Mouse (Mus musculus): Measurements from ENCODE around the gene Aars2. TPM values are rescaled to one million over a fixed set of nuclear protein-coding genes. Genes with fewer than 3 reads are reported as not detected.

Gene Aars2
- polyA plus RNA-seq, 1 experiment from 2014 or later = 10.4 TPM

GRCm38 (mm10) chr17:45473667-45474066 is 33.0 kb upstream of the Aars2 start:
- no peak overlapping the region for H3K4me2 ChIP-seq (ENCODE audit: low read length)
- no peak for ATAC-seq
- 82% methylated on average over 6 of the region's 6 CpGs for WGBS

GRCm38 (mm10) chr17:45474146-45474545 is 32.5 kb upstream of the Aars2 start:
- Histone ChIP-seq H3K4me3 (ENCODE audit: low read depth, low read length) (peak overlapping the region; percentile 35), H3K4me1 (ENCODE audit: control insufficient read depth, insufficient read depth, low read length) (peaks cover 9% of the 10 kb centered on the region; the same call in 1 of the 2 replicates), H3K4me2 (ENCODE audit: low read length) (peak overlapping the region; percentile 64), H3K9ac (ENCODE audit: low read length) (peak overlapping the region; percentile 58), H3K36me3 (ENCODE audit: control insufficient read depth, insufficient read depth, low read length) (no peaks in the 10 kb centered on the region), H3K27ac (ENCODE audit: low read depth, low read length) (no peak overlapping the region), H3K27me3 (replicated peaks; ENCODE audit: control insufficient read depth, insufficient read depth, low read length) (no peaks in the 10 kb centered on the region), H3K9me3 (replicated peaks; ENCODE audit: control insufficient read depth, low read length) (no peaks in the 10 kb centered on the region)
- WGBS = 64% methylated on average over 8 of the region's 8 CpGs
- ATAC-seq (peak; percentile 35; the same call in 1 of the 2 replicates), DNase-seq (ENCODE audit: low spot score) (no peak)

More at GRCm38 (mm10) chr17:45473667-45474066, 33.0 kb upstream of the Aars2 start:
- H3K9ac ChIP-seq (ENCODE audit: low read length) = no peak overlapping the region
- H3K9me3 ChIP-seq (replicated peaks; ENCODE audit: control insufficient read depth, low read length) = no peaks in the 10 kb centered on the region
- no peaks in the 10 kb centered on the region for H3K36me3 ChIP-seq (ENCODE audit: control insufficient read depth, insufficient read depth, low read length)
- H3K4me1 ChIP-seq (ENCODE audit: control insufficient read depth, insufficient read depth, low read length) = peaks cover 9% of the 10 kb centered on the region; the same call in 1 of the 2 replicates
- H3K4me3 ChIP-seq (ENCODE audit: low read depth, low read length) = no peak overlapping the region
- H3K27me3 ChIP-seq (replicated peaks; ENCODE audit: control insufficient read depth, insufficient read depth, low read length) = no peaks in the 10 kb centered on the region
- no peak overlapping the region for H3K27ac ChIP-seq (ENCODE audit: low read depth, low read length)
- DNase-seq (ENCODE audit: low spot score) = no peak

DNA sequence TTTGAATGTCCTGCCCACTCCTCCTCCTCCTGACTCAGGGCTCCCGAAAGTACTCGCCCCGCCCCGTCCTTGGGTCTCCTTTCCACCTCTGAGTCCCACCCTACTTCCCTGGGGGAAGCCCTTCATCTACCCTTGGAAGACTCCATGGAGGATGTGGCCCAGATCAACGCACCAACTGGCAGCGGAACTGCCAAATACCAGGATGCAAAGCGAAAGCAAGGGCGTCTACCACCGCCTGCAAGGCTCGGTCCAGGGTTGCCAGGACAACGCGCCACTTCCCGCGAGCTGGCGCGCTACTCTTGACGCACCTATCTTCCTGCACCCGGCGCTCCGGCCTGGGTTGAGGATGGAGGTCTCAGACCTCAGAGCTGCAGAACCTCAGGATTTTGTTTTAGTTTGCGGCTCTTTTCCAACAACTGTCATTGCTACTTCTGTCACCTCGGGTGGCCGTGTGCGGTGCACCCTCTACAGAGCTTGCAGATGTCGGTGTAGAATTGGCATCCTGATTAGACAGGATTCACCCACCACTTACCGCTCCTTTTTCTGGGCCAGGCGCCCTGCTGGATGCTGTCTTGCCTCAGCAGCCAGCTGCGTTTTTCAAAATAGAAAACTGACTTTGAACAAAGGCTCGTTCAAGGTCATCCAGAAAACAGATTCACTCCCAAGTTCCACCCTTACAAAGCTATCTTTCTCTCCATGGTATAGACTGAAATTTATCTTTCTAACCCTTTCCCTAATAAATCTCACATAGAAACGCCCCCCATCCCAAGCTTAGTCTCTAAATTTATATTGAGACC is 31.8 kb upstream of the Aars2 start, which contains the start of gene Spats1:
Spats1 (minus strand) TSS at position 747 of the 797 bp plus-strand sequence.
- Histone ChIP-seq H3K4me2 (ENCODE audit: low read length) (peak within 1 kb of the TSS; percentile 64), H3K4me1 (ENCODE audit: control insufficient read depth, insufficient read depth, low read length) (peaks cover 9% of the 10 kb centered on the region; the same call in 1 of the 2 replicates), H3K27me3 (replicated peaks; ENCODE audit: control insufficient read depth, insufficient read depth, low read length) (no peaks in the 10 kb centered on the region), H3K27ac (ENCODE audit: low read depth, low read length) (peak within 1 kb of the TSS; percentile 44; the same call in 1 of the 2 replicates), H3K9me3 (replicated peaks; ENCODE audit: control insufficient read depth, low read length) (no peaks in the 10 kb centered on the region), H3K36me3 (ENCODE audit: control insufficient read depth, insufficient read depth, low read length) (no peaks in the 10 kb centered on the region), H3K9ac (ENCODE audit: low read length) (peak within 1 kb of the TSS; percentile 58), H3K4me3 (ENCODE audit: low read depth, low read length) (peak within 1 kb of the TSS; percentile 35)
- DNase-seq (ENCODE audit: low spot score) (peak; percentile 85), ATAC-seq (peak; percentile 91)
- WGBS = 6% methylated on average over 30 of the region's 30 CpGs

- H3K9ac ChIP-seq (ENCODE audit: low read length) = no peak overlapping the region
- WGBS = 25% methylated on average over 12 of the region's 12 CpGs
Measured at GRCm38 (mm10) chr17:45478234-45478825, 28.3 kb upstream of the Aars2 start.

DNA sequence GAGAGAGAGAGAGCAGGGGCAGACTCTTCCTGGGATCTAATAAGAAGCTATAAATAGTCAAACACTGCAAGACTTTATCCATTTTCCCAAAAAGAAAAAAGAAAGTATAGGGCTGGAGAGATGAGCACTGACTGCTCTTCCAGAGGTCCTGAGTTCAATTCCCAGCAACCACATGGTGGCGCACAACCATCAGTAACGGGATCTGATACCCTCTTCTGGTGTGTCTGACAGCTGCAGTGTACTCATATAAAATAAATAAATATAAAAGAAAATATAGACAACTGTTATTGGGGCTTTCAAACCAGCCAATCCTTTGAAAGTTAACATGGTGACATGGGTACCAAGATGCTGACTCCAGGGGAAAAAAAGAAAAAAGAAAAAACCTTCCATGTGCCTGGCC is 26.2 kb upstream of the Aars2 start:
- H3K36me3 ChIP-seq (ENCODE audit: control insufficient read depth, insufficient read depth, low read length) = no peaks in the 10 kb centered on the region
- H3K27me3 ChIP-seq (replicated peaks; ENCODE audit: control insufficient read depth, insufficient read depth, low read length) = no peaks in the 10 kb centered on the region
- 37% methylated on average over 2 of the region's 2 CpGs for WGBS
- H3K4me3 ChIP-seq (ENCODE audit: low read depth, low read length) = no peak overlapping the region
- 0 out of 2 replicates have a peak, but pooled peaks cover 3% of the 10 kb centered on the region for H3K9me3 ChIP-seq (replicated peaks; ENCODE audit: control insufficient read depth, low read length)
- ATAC-seq (no peak), DNase-seq (ENCODE audit: low spot score) (no peak)
- H3K4me2 ChIP-seq (ENCODE audit: low read length) = no peak overlapping the region
- no peak overlapping the region for H3K9ac ChIP-seq (ENCODE audit: low read length)
- no peaks in the 10 kb centered on the region for H3K4me1 ChIP-seq (ENCODE audit: control insufficient read depth, insufficient read depth, low read length)
- no peak overlapping the region for H3K27ac ChIP-seq (ENCODE audit: low read depth, low read length)

More at GRCm38 (mm10) chr17:45478234-45478825, 28.3 kb upstream of the Aars2 start:
- no peaks in the 10 kb centered on the region for H3K27me3 ChIP-seq (replicated peaks; ENCODE audit: control insufficient read depth, insufficient read depth, low read length)
- ATAC-seq (peak; percentile 47), DNase-seq (ENCODE audit: low spot score) (peak; percentile 85)
- no peak overlapping the region for H3K4me3 ChIP-seq (ENCODE audit: low read depth, low read length)
- no peak overlapping the region for H3K4me2 ChIP-seq (ENCODE audit: low read length)
- H3K27ac ChIP-seq (ENCODE audit: low read depth, low read length) = no peak overlapping the region
- 0 out of 2 replicates have a peak, but pooled peaks cover 3% of the 10 kb centered on the region for H3K9me3 ChIP-seq (replicated peaks; ENCODE audit: control insufficient read depth, low read length)
- H3K36me3 ChIP-seq (ENCODE audit: control insufficient read depth, insufficient read depth, low read length) = no peaks in the 10 kb centered on the region
- H3K4me1 ChIP-seq (ENCODE audit: control insufficient read depth, insufficient read depth, low read length) = peaks cover 9% of the 10 kb centered on the region; the same call in 1 of the 2 replicates

DNA sequence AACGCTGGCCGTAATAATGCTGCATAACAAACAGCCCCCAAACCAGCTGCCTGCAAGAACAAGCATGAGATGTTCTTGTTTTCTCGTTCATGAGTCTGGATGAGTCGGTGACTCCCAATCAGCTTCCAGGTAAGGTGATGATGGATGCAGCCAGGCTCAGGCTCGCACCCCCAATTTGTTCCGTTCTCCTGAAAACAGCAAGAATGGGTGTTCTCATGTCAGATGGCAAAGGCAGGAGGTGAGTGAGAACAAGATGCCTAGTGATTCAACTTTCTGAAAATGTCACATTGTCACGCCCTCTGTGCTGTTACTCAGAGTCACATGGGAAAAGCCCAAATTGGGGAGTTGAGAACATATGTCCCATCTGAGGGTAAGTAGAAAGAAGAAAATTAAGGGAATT is 21.1 kb upstream of the Aars2 start:
- Histone ChIP-seq H3K9me3 (replicated peaks; ENCODE audit: control insufficient read depth, low read length) (0 out of 2 replicates have a peak, but pooled peaks cover 3% of the 10 kb centered on the region), H3K27ac (ENCODE audit: low read depth, low read length) (no peak overlapping the region), H3K9ac (ENCODE audit: low read length) (no peak overlapping the region), H3K36me3 (ENCODE audit: control insufficient read depth, insufficient read depth, low read length) (no peaks in the 10 kb centered on the region), H3K27me3 (replicated peaks; ENCODE audit: control insufficient read depth, insufficient read depth, low read length) (no peaks in the 10 kb centered on the region), H3K4me1 (ENCODE audit: control insufficient read depth, insufficient read depth, low read length) (no peaks in the 10 kb centered on the region), H3K4me2 (ENCODE audit: low read length) (no peak overlapping the region), H3K4me3 (ENCODE audit: low read depth, low read length) (no peak overlapping the region)
- 86% methylated on average over 7 of the region's 7 CpGs for WGBS
- DNase-seq (ENCODE audit: low spot score) (no peak), ATAC-seq (no peak)

GRCm38 (mm10) chr17:45487216-45487615 is 19.4 kb upstream of the Aars2 start:
- H3K4me1 ChIP-seq (ENCODE audit: control insufficient read depth, insufficient read depth, low read length) = no peaks in the 10 kb centered on the region
- ATAC-seq (no peak), DNase-seq (ENCODE audit: low spot score) (no peak)
- no peak overlapping the region for H3K9ac ChIP-seq (ENCODE audit: low read length)
- no peak overlapping the region for H3K4me3 ChIP-seq (ENCODE audit: low read depth, low read length)
- 15% methylated on average over 5 of the region's 5 CpGs for WGBS
- no peak overlapping the region for H3K27ac ChIP-seq (ENCODE audit: low read depth, low read length)
- H3K27me3 ChIP-seq (replicated peaks; ENCODE audit: control insufficient read depth, insufficient read depth, low read length) = no peaks in the 10 kb centered on the region
- H3K36me3 ChIP-seq (ENCODE audit: control insufficient read depth, insufficient read depth, low read length) = no peaks in the 10 kb centered on the region
- H3K9me3 ChIP-seq (replicated peaks; ENCODE audit: control insufficient read depth, low read length) = no peaks in the 10 kb centered on the region
- H3K4me2 ChIP-seq (ENCODE audit: low read length) = no peak overlapping the region

GRCm38 (mm10) chr17:45488321-45489254 is 18.1 kb upstream of the Aars2 start:
- H3K27ac ChIP-seq (ENCODE audit: low read depth, low read length) = no peak overlapping the region
- DNase-seq (ENCODE audit: low spot score) (no peak), ATAC-seq (no peak)
- 89% methylated on average over 23 of the region's 23 CpGs for WGBS
- H3K9me3 ChIP-seq (replicated peaks; ENCODE audit: control insufficient read depth, low read length) = no peaks in the 10 kb centered on the region
- H3K4me3 ChIP-seq (ENCODE audit: low read depth, low read length) = no peak overlapping the region
- H3K9ac ChIP-seq (ENCODE audit: low read length) = no peak overlapping the region
- no peaks in the 10 kb centered on the region for H3K27me3 ChIP-seq (replicated peaks; ENCODE audit: control insufficient read depth, insufficient read depth, low read length)
- no peaks in the 10 kb centered on the region for H3K36me3 ChIP-seq (ENCODE audit: control insufficient read depth, insufficient read depth, low read length)
- no peak overlapping the region for H3K4me2 ChIP-seq (ENCODE audit: low read length)
- no peaks in the 10 kb centered on the region for H3K4me1 ChIP-seq (ENCODE audit: control insufficient read depth, insufficient read depth, low read length)
